Mouse (Mus musculus) stomach, embryonic 15.5 days (tissue): ENCODE measurements around the gene Stk10. TPM values are rescaled to one million over a fixed set of nuclear protein-coding genes. Genes with fewer than 3 reads are reported as not detected.
A peak's percentile ranks its signal among the peaks of the same experiment; 100 is the strongest.

Experiments used
- ATAC-seq: fragments of 200-750 bp; cut with Nextera tagmentation; 2 replicates; pipeline ENCODE4 v1.8.0; 2017; ENCODE audit warnings: low read depth, moderate number of reproducible peaks, moderate TSS enrichment; ENCODE audit not compliant: insufficient read depth, low FRiP score
- H3K27ac ChIP-seq: fragments of 300-500 bp; sonication (generic); 2 replicates; pipeline ENCODE4 v1.5.1; 2015; ENCODE audit warnings: mild to moderate bottlenecking, inconsistent platforms
- H3K27me3 ChIP-seq: fragments of 300-500 bp; sonication (generic); replicated peaks from 2 replicates; pipeline ENCODE4 v1.6.1; 2015; ENCODE audit warnings: inconsistent platforms
- H3K36me3 ChIP-seq: fragments of 300-500 bp; sonication (generic); 2 replicates; pipeline ENCODE4 v1.6.1; 2015; ENCODE audit warnings: inconsistent platforms
- H3K4me1 ChIP-seq: fragments of 300-500 bp; sonication (generic); 2 replicates; pipeline ENCODE4 v1.6.1; 2015; ENCODE audit warnings: inconsistent platforms
- H3K4me2 ChIP-seq: fragments of 300-500 bp; sonication (generic); 2 replicates; pipeline ENCODE4 v1.6.1; 2015; ENCODE audit warnings: mild to moderate bottlenecking, inconsistent platforms
- H3K4me3 ChIP-seq: fragments of 300-500 bp; sonication (generic); replicated peaks from 2 replicates; pipeline ENCODE4 v1.5.1; 2015; ENCODE audit warnings: inconsistent platforms
- H3K9ac ChIP-seq: fragments of 300-500 bp; sonication (generic); 2 replicates; pipeline ENCODE4 v1.6.1; 2015; ENCODE audit warnings: inconsistent platforms
- H3K9me3 ChIP-seq: fragments of 300-500 bp; sonication (generic); 2 replicates; pipeline ENCODE4 v1.6.1; 2016; ENCODE audit warnings: inconsistent platforms
- WGBS: fragments of 180-500 bp; shearing (Covaris S2); methylation state at CpG from one replicate; pipeline ENCODE4 v1.1.7; 2015; 5-methylcytosine and 5-hydroxymethylcytosine counted together
- polyA plus RNA-seq: library from polyadenylated mRNA; unstranded; fragments of >200 nt; fragmentation: Nextera tagmentation; extraction: Ambion mirVana; gene quantifications from 2 replicates; pipeline ENCODE4 v1.2.1, GENCODE M21; 2015

Stk10 gene
- polyA plus RNA-seq, 1 experiment from 2014 or later = 3.8 TPM

GRCm38 (mm10) chr11:32564629-32565028 lies 31.5 kb downstream of the Stk10 start:
- Histone ChIP-seq H3K36me3 (no peaks in the 10 kb centered on the region), H3K9me3 (no peaks in the 10 kb centered on the region), H3K27me3 (no peaks in the 10 kb centered on the region), H3K27ac (peak overlapping the region; percentile 16; the same call in 1 of the 2 replicates), H3K4me2 (no peak overlapping the region), H3K4me3 (no peak overlapping the region), H3K4me1 (peaks cover 23% of the 10 kb centered on the region), H3K9ac (no peak overlapping the region)
- WGBS = 58% methylated on average over 4 of the region's 4 CpGs
- ATAC-seq = no peak

DNA sequence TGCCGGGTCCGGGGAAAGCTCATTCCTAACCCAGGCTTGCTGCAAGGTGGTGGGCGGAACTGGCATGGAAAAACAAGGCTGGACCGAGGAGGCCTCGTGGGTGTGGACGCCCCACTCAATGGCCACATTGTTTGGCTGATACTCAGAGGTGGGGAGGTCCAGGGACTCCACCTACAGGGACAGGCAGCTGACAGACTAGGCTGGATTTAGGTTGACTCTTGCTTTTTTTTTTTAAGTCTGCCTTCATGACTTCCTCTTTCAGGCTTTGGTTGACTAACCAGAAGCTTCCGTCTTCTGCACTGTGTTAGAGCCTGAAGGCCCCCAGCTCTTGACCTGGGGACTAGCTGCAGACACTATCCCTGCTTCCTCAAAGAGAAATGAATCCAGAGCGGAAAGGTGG lies 32.0 kb downstream of the Stk10 start:
- Histone ChIP-seq H3K36me3 (no peaks in the 10 kb centered on the region), H3K27me3 (no peaks in the 10 kb centered on the region), H3K27ac (peak overlapping the region; percentile 16; the same call in 1 of the 2 replicates), H3K9me3 (no peaks in the 10 kb centered on the region), H3K4me1 (peaks cover 23% of the 10 kb centered on the region), H3K4me3 (no peak overlapping the region), H3K9ac (no peak overlapping the region), H3K4me2 (no peak overlapping the region)
- WGBS = 59% methylated on average over 8 of the region's 8 CpGs
- peak; percentile 36 for ATAC-seq

- Histone ChIP-seq H3K36me3 (no peaks in the 10 kb centered on the region), H3K4me2 (no peak overlapping the region), H3K4me3 (no peak overlapping the region), H3K4me1 (peaks cover 23% of the 10 kb centered on the region), H3K27me3 (no peaks in the 10 kb centered on the region), H3K9me3 (no peaks in the 10 kb centered on the region), H3K9ac (no peak overlapping the region), H3K27ac (no peak overlapping the region)
- no peak for ATAC-seq
- WGBS = 82% methylated on average over 6 of the region's 6 CpGs
These were observed 33.1 kb downstream of the Stk10 start for GRCm38 (mm10) chr11:32566184-32566583.

DNA sequence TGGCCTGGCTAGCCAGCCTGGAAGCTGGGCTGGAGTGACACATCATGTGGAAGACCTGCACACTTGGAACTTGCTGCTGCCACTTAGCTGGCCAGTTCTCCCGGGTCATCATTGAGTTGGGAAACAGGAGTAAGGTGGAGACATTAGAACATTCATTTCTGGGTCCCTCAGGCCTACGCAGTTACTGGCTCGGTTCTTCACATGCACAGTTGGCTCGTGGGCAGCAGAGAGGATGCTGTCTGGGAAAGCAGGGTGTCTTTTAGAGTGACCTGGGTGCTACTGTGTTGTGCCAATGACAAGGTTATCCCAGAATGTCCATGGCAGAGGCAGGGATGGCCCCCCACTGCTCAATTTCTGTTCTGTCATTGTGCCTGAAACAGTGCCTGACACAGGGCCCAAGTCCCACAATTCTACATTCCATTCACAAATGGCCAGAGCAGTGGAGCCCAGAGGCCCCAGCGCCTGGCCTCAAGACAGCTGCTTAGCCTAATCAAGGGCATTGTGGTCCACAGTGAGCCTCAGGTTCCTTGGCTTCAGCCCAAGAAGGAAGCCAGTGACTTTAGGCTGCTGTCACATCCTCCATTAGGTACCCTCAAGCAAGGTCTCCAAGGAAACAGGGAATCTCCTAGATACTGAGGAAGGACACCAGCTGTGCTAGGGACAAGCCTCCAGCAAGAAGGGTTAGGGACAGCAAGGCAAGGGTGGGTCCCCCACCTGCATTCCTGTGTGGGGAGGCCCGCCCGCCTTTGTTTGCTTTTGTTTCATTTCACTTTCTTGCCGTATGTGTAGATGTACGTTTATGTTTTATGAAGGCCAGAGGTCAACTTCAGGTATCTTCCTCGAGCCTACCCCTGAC lies 34.1 kb downstream of the Stk10 start:
- Histone ChIP-seq H3K9ac (no peak overlapping the region), H3K27ac (no peak overlapping the region), H3K27me3 (no peaks in the 10 kb centered on the region), H3K4me3 (no peak overlapping the region), H3K36me3 (no peaks in the 10 kb centered on the region), H3K4me1 (peaks cover 23% of the 10 kb centered on the region), H3K9me3 (no peaks in the 10 kb centered on the region), H3K4me2 (no peak overlapping the region)
- ATAC-seq = no peak
- 71% methylated on average over 10 of the region's 10 CpGs for WGBS

GRCm38 (mm10) chr11:32568060-32568459 lies 35.0 kb downstream of the Stk10 start:
- no peak overlapping the region for H3K4me3 ChIP-seq
- ATAC-seq = no peak
- H3K4me1 ChIP-seq = peaks cover 23% of the 10 kb centered on the region
- WGBS = 78% methylated on average over 7 of the region's 7 CpGs
- no peak overlapping the region for H3K9ac ChIP-seq
- no peak overlapping the region for H3K27ac ChIP-seq
- no peaks in the 10 kb centered on the region for H3K9me3 ChIP-seq
- no peaks in the 10 kb centered on the region for H3K36me3 ChIP-seq
- no peaks in the 10 kb centered on the region for H3K27me3 ChIP-seq
- H3K4me2 ChIP-seq = no peak overlapping the region

- H3K9me3 ChIP-seq = no peaks in the 10 kb centered on the region
- peaks cover 23% of the 10 kb centered on the region for H3K4me1 ChIP-seq
- H3K36me3 ChIP-seq = no peaks in the 10 kb centered on the region
- no peak for ATAC-seq
- H3K9ac ChIP-seq = no peak overlapping the region
- H3K4me3 ChIP-seq = no peak overlapping the region
- WGBS = 90% methylated on average over 15 of the region's 15 CpGs
- no peak overlapping the region for H3K4me2 ChIP-seq
- no peaks in the 10 kb centered on the region for H3K27me3 ChIP-seq
- no peak overlapping the region for H3K27ac ChIP-seq
These were observed 35.7 kb downstream of the Stk10 start for GRCm38 (mm10) chr11:32568637-32569293.

- Histone ChIP-seq H3K4me1 (peaks cover 14% of the 10 kb centered on the region; the same call in 1 of the 2 replicates), H3K27me3 (no peaks in the 10 kb centered on the region)
- 84% methylated on average over 6 of the region's 6 CpGs for WGBS
These were observed 38.0 kb downstream of the Stk10 start for GRCm38 (mm10) chr11:32571103-32571502.

GRCm38 (mm10) chr11:32573669-32574068 lies 40.6 kb downstream of the Stk10 start:
- Histone ChIP-seq H3K9ac (no peak overlapping the region), H3K27ac (no peak overlapping the region), H3K4me2 (no peak overlapping the region), H3K4me3 (no peak overlapping the region), H3K27me3 (no peaks in the 10 kb centered on the region), H3K9me3 (no peaks in the 10 kb centered on the region), H3K36me3 (no peaks in the 10 kb centered on the region), H3K4me1 (no peaks in the 10 kb centered on the region)
- ATAC-seq = no peak
- WGBS = 87% methylated on average over 2 of the region's 2 CpGs

More at GRCm38 (mm10) chr11:32571103-32571502, 38.0 kb downstream of the Stk10 start:
- no peak for ATAC-seq
- Histone ChIP-seq H3K27ac (no peak overlapping the region), H3K36me3 (no peaks in the 10 kb centered on the region), H3K9ac (no peak overlapping the region), H3K4me2 (no peak overlapping the region), H3K4me3 (no peak overlapping the region), H3K9me3 (no peaks in the 10 kb centered on the region)

DNA sequence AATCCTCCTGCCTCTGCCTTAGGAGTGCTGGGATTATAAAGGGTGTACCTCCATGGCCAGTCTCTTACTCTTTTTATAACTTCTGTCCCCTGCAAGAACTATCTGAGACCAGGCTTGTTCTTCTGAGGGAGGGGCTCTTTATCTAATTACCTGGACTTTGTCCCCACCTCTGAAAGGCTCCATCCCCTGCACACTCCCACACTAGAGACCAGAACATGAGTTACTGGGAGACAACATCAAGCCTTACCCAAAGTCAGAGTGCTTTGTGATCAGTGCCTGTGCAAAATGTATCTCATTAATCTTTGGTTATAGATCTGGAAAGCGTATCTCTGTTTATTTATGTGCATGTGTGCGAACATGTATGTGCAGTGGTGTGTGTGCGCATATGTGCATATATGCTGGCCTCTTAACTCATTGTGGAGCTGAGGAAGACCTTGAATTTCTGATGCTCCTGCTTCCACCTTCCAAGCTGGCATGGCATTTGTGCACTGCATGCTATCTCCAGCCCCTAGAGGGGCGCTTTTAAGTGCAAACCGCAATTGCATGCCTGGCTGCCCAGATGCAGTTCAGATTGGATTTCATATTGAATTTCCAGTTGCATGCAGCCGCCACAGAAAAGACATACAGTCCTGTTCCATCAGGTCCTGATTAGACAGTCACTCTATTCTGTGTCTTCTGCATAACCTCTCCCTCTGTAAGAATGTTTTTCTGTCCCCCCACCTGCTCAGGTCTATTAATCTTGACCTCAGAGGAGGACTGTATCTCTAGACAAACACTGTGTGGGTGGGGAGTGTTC lies 43.1 kb downstream of the Stk10 start:
- Histone ChIP-seq H3K4me1 (no peaks in the 10 kb centered on the region), H3K9me3 (no peaks in the 10 kb centered on the region), H3K9ac (no peak overlapping the region), H3K27me3 (no peaks in the 10 kb centered on the region), H3K4me3 (no peak overlapping the region), H3K36me3 (no peaks in the 10 kb centered on the region), H3K27ac (no peak overlapping the region), H3K4me2 (no peak overlapping the region)
- WGBS = 77% methylated on average over 6 of the region's 6 CpGs
- ATAC-seq = no peak

- WGBS = 46% methylated on average over 5 of the region's 5 CpGs
- Histone ChIP-seq H3K9ac (no peak overlapping the region), H3K27me3 (no peaks in the 10 kb centered on the region), H3K36me3 (no peaks in the 10 kb centered on the region), H3K9me3 (no peaks in the 10 kb centered on the region), H3K4me2 (no peak overlapping the region), H3K4me3 (no peak overlapping the region), H3K4me1 (no peaks in the 10 kb centered on the region), H3K27ac (no peak overlapping the region)
- ATAC-seq = no peak
These were observed 43.6 kb downstream of the Stk10 start for GRCm38 (mm10) chr11:32576760-32577050.

DNA sequence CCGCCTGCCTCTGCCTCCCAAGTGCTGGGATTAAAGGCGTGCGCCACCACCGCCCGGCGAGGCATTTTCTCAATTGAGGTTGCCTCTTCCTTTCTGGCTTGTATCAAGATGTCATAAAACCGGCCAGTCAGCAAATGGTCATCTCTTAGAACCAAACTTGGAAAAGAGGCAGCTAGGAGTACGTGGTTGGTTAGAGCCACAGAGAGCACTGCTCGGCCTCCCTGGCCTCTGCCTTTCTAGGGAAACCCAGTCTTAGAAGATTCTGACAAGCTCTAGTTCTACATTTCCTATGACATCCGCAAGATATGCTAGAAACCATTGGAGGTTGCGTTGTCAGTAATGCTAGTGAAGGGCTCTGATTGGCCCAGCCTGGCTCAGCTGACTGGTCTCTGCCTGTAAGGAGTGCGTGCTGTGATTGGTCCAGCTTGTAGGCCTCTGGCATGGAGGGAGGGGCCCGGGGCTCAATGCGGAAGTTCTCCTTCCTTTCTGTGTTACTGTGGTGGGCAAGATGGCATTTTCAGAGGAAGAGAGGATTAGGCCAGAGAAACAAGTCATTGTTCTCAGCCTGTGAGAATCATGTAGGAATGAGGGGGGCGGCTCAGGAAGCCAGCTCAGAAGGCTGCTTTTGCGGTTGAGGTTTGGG lies 47.3 kb downstream of the Stk10 start:
- H3K27ac ChIP-seq = no peak overlapping the region
- no peaks in the 10 kb centered on the region for H3K27me3 ChIP-seq
- H3K4me3 ChIP-seq = no peak overlapping the region
- WGBS = 84% methylated on average over 16 of the region's 16 CpGs
- no peaks in the 10 kb centered on the region for H3K4me1 ChIP-seq
- no peaks in the 10 kb centered on the region for H3K9me3 ChIP-seq
- H3K36me3 ChIP-seq = no peaks in the 10 kb centered on the region
- H3K4me2 ChIP-seq = no peak overlapping the region
- H3K9ac ChIP-seq = no peak overlapping the region
- peak; percentile 57; the same call in 1 of the 2 replicates for ATAC-seq
